Mouse (Mus musculus): ENCODE data around the gene Cdkal1. TPM values are rescaled to one million over a fixed set of nuclear protein-coding genes. Genes with fewer than 3 reads are reported as not detected.

Cdkal1 gene
- polyA plus RNA-seq, 1 experiment, result 0.50 TPM

GRCm38 (mm10) chr13:29698307-29698985, 157.0 kb downstream of the Cdkal1 start:
- TF ChIP-seq GATA1 (IDR thresholded peaks at IDR 0.05; ENCODE audit: borderline replicate concordance, low read length) (no peak), FLI1 (IDR thresholded peaks at IDR 0.05; ENCODE audit: low read length) (no peak)
- Histone ChIP-seq H3K36me3 (replicated peaks; ENCODE audit: low read length) (peaks cover 3% of the 10 kb centered on the region), H3K9me3 (no peaks in the 10 kb centered on the region), H3K4me3 (replicated peaks) (no peak overlapping the region), H3K27me3 (replicated peaks) (no peaks in the 10 kb centered on the region), H3K4me1 (peaks cover 44% of the 10 kb centered on the region)

- Histone ChIP-seq H3K9me3 (no peaks in the 10 kb centered on the region), H3K4me1 (peaks cover 37% of the 10 kb centered on the region), H3K4me3 (replicated peaks) (no peak overlapping the region), H3K27me3 (replicated peaks) (no peaks in the 10 kb centered on the region), H3K36me3 (replicated peaks; ENCODE audit: low read length) (peaks cover 3% of the 10 kb centered on the region)
- TF ChIP-seq GATA1 (IDR thresholded peaks at IDR 0.05; ENCODE audit: borderline replicate concordance, low read length) (no peak), FLI1 (IDR thresholded peaks at IDR 0.05; ENCODE audit: low read length) (no peak)
Measured at GRCm38 (mm10) chr13:29697230-29697629, 158.2 kb downstream of the Cdkal1 start.

- Histone ChIP-seq H3K36me3 (replicated peaks; ENCODE audit: low read length) (peaks cover 4% of the 10 kb centered on the region), H3K4me1 (no peaks in the 10 kb centered on the region), H3K9me3 (no peaks in the 10 kb centered on the region), H3K4me3 (replicated peaks) (no peak overlapping the region), H3K27me3 (replicated peaks) (no peaks in the 10 kb centered on the region)
- TF ChIP-seq GATA1 (IDR thresholded peaks at IDR 0.05; ENCODE audit: borderline replicate concordance, low read length) (no peak), FLI1 (IDR thresholded peaks at IDR 0.05; ENCODE audit: low read length) (no peak)
Measured at GRCm38 (mm10) chr13:29690734-29691133, 164.7 kb downstream of the Cdkal1 start.

GRCm38 (mm10) chr13:29688851-29689250, 166.6 kb downstream of the Cdkal1 start:
- Histone ChIP-seq H3K9me3 (no peaks in the 10 kb centered on the region), H3K27me3 (replicated peaks) (no peaks in the 10 kb centered on the region), H3K36me3 (replicated peaks; ENCODE audit: low read length) (peaks cover 11% of the 10 kb centered on the region), H3K4me1 (peaks cover 10% of the 10 kb centered on the region), H3K4me3 (replicated peaks) (no peak overlapping the region)
- TF ChIP-seq FLI1 (IDR thresholded peaks at IDR 0.05; ENCODE audit: low read length) (no peak), GATA1 (IDR thresholded peaks at IDR 0.05; ENCODE audit: borderline replicate concordance, low read length) (no peak)

- Histone ChIP-seq H3K36me3 (replicated peaks; ENCODE audit: low read length) (peaks cover 11% of the 10 kb centered on the region), H3K4me1 (peaks cover 15% of the 10 kb centered on the region), H3K27me3 (replicated peaks) (no peaks in the 10 kb centered on the region), H3K9me3 (no peaks in the 10 kb centered on the region), H3K4me3 (replicated peaks) (no peak overlapping the region)
- TF ChIP-seq GATA1 (IDR thresholded peaks at IDR 0.05; ENCODE audit: borderline replicate concordance, low read length) (no peak), FLI1 (IDR thresholded peaks at IDR 0.05; ENCODE audit: low read length) (no peak)
Measured at GRCm38 (mm10) chr13:29687872-29688271, 167.6 kb downstream of the Cdkal1 start.

- peaks cover 1% of the 10 kb centered on the region for H3K36me3 ChIP-seq (replicated peaks; ENCODE audit: low read length)
- no peaks in the 10 kb centered on the region for H3K27me3 ChIP-seq (replicated peaks)
- H3K9me3 ChIP-seq, result no peaks in the 10 kb centered on the region
- TF ChIP-seq FLI1 (IDR thresholded peaks at IDR 0.05; ENCODE audit: low read length) (no peak), GATA1 (IDR thresholded peaks at IDR 0.05; ENCODE audit: borderline replicate concordance, low read length) (no peak)
- no peak overlapping the region for H3K4me3 ChIP-seq (replicated peaks)
- peaks cover 19% of the 10 kb centered on the region for H3K4me1 ChIP-seq
Measured at GRCm38 (mm10) chr13:29679479-29680186, 175.8 kb downstream of the Cdkal1 start.

GRCm38 (mm10) chr13:29677559-29677958, 177.9 kb downstream of the Cdkal1 start:
- Histone ChIP-seq H3K27me3 (replicated peaks) (no peaks in the 10 kb centered on the region), H3K9me3 (no peaks in the 10 kb centered on the region), H3K4me3 (replicated peaks) (no peak overlapping the region), H3K4me1 (peaks cover 6% of the 10 kb centered on the region), H3K36me3 (replicated peaks; ENCODE audit: low read length) (no peaks in the 10 kb centered on the region)
- TF ChIP-seq FLI1 (IDR thresholded peaks at IDR 0.05; ENCODE audit: low read length), result no peak
- no peak for TF ChIP-seq GATA1 (IDR thresholded peaks at IDR 0.05; ENCODE audit: borderline replicate concordance, low read length)

- Histone ChIP-seq H3K9me3 (no peaks in the 10 kb centered on the region), H3K27me3 (replicated peaks) (no peaks in the 10 kb centered on the region), H3K4me3 (replicated peaks) (no peak overlapping the region), H3K36me3 (replicated peaks; ENCODE audit: low read length) (no peaks in the 10 kb centered on the region), H3K4me1 (no peaks in the 10 kb centered on the region)
- TF ChIP-seq FLI1 (IDR thresholded peaks at IDR 0.05; ENCODE audit: low read length), result no peak
- no peak for TF ChIP-seq GATA1 (IDR thresholded peaks at IDR 0.05; ENCODE audit: borderline replicate concordance, low read length)
Measured at GRCm38 (mm10) chr13:29670626-29671025, 184.8 kb downstream of the Cdkal1 start.

GRCm38 (mm10) chr13:29663908-29664307, 191.6 kb downstream of the Cdkal1 start:
- no peak overlapping the region for H3K4me3 ChIP-seq (replicated peaks)
- TF ChIP-seq FLI1 (IDR thresholded peaks at IDR 0.05; ENCODE audit: low read length) (no peak), GATA1 (IDR thresholded peaks at IDR 0.05; ENCODE audit: borderline replicate concordance, low read length) (no peak)
- no peaks in the 10 kb centered on the region for H3K9me3 ChIP-seq
- no peaks in the 10 kb centered on the region for H3K27me3 ChIP-seq (replicated peaks)
- no peaks in the 10 kb centered on the region for H3K36me3 ChIP-seq (replicated peaks; ENCODE audit: low read length)
- peaks cover 31% of the 10 kb centered on the region for H3K4me1 ChIP-seq

- no peaks in the 10 kb centered on the region for H3K9me3 ChIP-seq
- TF ChIP-seq FLI1 (IDR thresholded peaks at IDR 0.05; ENCODE audit: low read length) (no peak), GATA1 (IDR thresholded peaks at IDR 0.05; ENCODE audit: borderline replicate concordance, low read length) (no peak)
- H3K4me3 ChIP-seq (replicated peaks), result no peak overlapping the region
- no peaks in the 10 kb centered on the region for H3K27me3 ChIP-seq (replicated peaks)
- H3K4me1 ChIP-seq, result peaks cover 9% of the 10 kb centered on the region
- H3K36me3 ChIP-seq (replicated peaks; ENCODE audit: low read length), result no peaks in the 10 kb centered on the region
Measured at GRCm38 (mm10) chr13:29655841-29656365, 199.6 kb downstream of the Cdkal1 start.

All from megakaryocyte, embryonic 14.5 days (primary cell).